Comparison of ENCODE assay signal across 24 mouse cellular contexts in genomic region chr4:82921962-82922361, GRCm38 (mm10). TPM values are rescaled to one million over a fixed set of nuclear protein-coding genes. Genes with fewer than 3 reads are reported as not detected.
"Had no signal": no experiment of that assay in that cellular context is flagged by ENCODE, and none has a peak within 500 bp of the region (broad histone marks: within the 10 kb centered on the region; RNA-seq: fewer than 3 reads in every experiment).

No protein-coding gene starts in this region.

- H3K27me3 ChIP-seq: lung, embryonic 15.5 days; neural tube, embryonic 12.5 days had no signal

- DNase-seq: kidney, adult 2 months; kidney, postnatal 25 days; layer of hippocampus, postnatal 36 days; lung, adult 18-20 months; midbrain, embryonic 14.5 days; right cerebral cortex, adult 18-20 months; right cerebral cortex, postnatal 14 days; right cerebral cortex, postnatal 4 days; thymus, postnatal 25 days had no signal

- H3K4me3 ChIP-seq: left cerebral cortex, adult 2 months; lung, embryonic 15.5 days; neural tube, embryonic 12.5 days; neural tube, embryonic 15.5 days had no signal

- ATAC-seq: intestine, postnatal 0 days had no signal

- H3K9ac ChIP-seq: liver, embryonic 14.5 days; lung, embryonic 15.5 days; neural tube, embryonic 12.5 days; neural tube, embryonic 15.5 days had no signal

- H3K36me3 ChIP-seq: lung, embryonic 15.5 days; neural tube, embryonic 12.5 days; neural tube, embryonic 15.5 days had no signal

- H3K4me2 ChIP-seq: lung, embryonic 15.5 days; midbrain, embryonic 11.5 days; neural tube, embryonic 12.5 days; neural tube, embryonic 15.5 days had no signal

- H3K4me1 ChIP-seq: neural tube, embryonic 12.5 days; neural tube, embryonic 15.5 days had no signal

- H3K27ac ChIP-seq: kidney, postnatal 0 days; left cerebral cortex, adult 2 months; liver, embryonic 14.5 days; lung, embryonic 15.5 days; macrophage; neural tube, embryonic 12.5 days; neural tube, embryonic 15.5 days had no signal

- H3K9me3 ChIP-seq: lung, embryonic 15.5 days; neural tube, embryonic 12.5 days; neural tube, embryonic 15.5 days had no signal

RNA-seq across cellular contexts. Expression of gene Cer1, which starts 37.0 kb away (rescaled TPM):
- total RNA-seq: layer of hippocampus, postnatal 36 days; liver, adult 2 months; megakaryocyte-erythroid progenitor cell, adult 5-6 weeks had no signal
- polyA plus RNA-seq: intestine, postnatal 0 days; kidney, adult 2 months; kidney, embryonic 14.5 days; kidney, postnatal 0 days; large intestine, adult 2 months; liver, adult 2 months; liver, embryonic 14.5 days; macrophage; midbrain, embryonic 11.5 days; midbrain, embryonic 14.5 days; stomach, embryonic 14.5 days; thymus, postnatal 0 days had no signal
